Mouse (Mus musculus) neural tube, embryonic 12.5 days (tissue): ENCODE measurements around the gene Hcrtr1. TPM values are rescaled to one million over a fixed set of nuclear protein-coding genes. Genes with fewer than 3 reads are reported as not detected.

Experiments used
- ATAC-seq: fragments of 200-750 bp; cut with Nextera tagmentation; 2 replicates; pipeline ENCODE4 v1.8.0; 2017; ENCODE audit warnings: low read depth, mild to moderate bottlenecking, moderate TSS enrichment, moderate library complexity; ENCODE audit not compliant: low FRiP score
- H3K27ac ChIP-seq: fragments of 300-500 bp; sonication (generic); 2 replicates; pipeline ENCODE4 v1.5.1; 2016
- H3K27me3 ChIP-seq: fragments of 300-500 bp; sonication (generic); replicated peaks from 2 replicates; pipeline ENCODE4 v1.6.1; 2016; ENCODE audit warnings: mild to moderate bottlenecking
- H3K36me3 ChIP-seq: fragments of 300-500 bp; sonication (generic); 2 replicates; pipeline ENCODE4 v1.6.1; 2016; ENCODE audit warnings: mild to moderate bottlenecking
- H3K4me1 ChIP-seq: fragments of 300-500 bp; sonication (generic); 2 replicates; pipeline ENCODE4 v1.6.1; 2016
- H3K4me2 ChIP-seq: fragments of 300-500 bp; sonication (generic); replicated peaks from 2 replicates; pipeline ENCODE4 v1.6.1; 2016; ENCODE audit warnings: mild to moderate bottlenecking
- H3K4me3 ChIP-seq: fragments of 300-500 bp; sonication (generic); 2 replicates; pipeline ENCODE4 v1.5.1; 2016
- H3K9ac ChIP-seq: fragments of 300-500 bp; sonication (generic); 2 replicates; pipeline ENCODE4 v1.6.1; 2016; ENCODE audit warnings: mild to moderate bottlenecking
- H3K9me3 ChIP-seq: fragments of 300-500 bp; sonication (generic); 2 replicates; pipeline ENCODE4 v1.6.1; 2016; ENCODE audit warnings: mild to moderate bottlenecking
- WGBS: fragments of 180-500 bp; shearing (Covaris S2); methylation state at CpG from one replicate; pipeline ENCODE4 v1.1.7; 2016; 5-methylcytosine and 5-hydroxymethylcytosine counted together
- polyA plus RNA-seq: library from polyadenylated mRNA; unstranded; fragments of >200 nt; fragmentation: Nextera tagmentation; extraction: Ambion mirVana; gene quantifications from 2 replicates; pipeline ENCODE4 v1.2.1, GENCODE M21; 2016

Hcrtr1 gene
- polyA plus RNA-seq, 1 experiment from 2014 or later, result 0.62 TPM

GRCm38 (mm10) chr4:130130641-130131350 is 8.4 kb downstream of the Hcrtr1 start:
- H3K4me3 ChIP-seq, result no peak overlapping the region
- WGBS, result 52% methylated on average over 13 of the region's 13 CpGs
- peaks cover 20% of the 10 kb centered on the region for H3K36me3 ChIP-seq
- ATAC-seq, result no peak
- H3K27ac ChIP-seq, result no peak overlapping the region
- no peaks in the 10 kb centered on the region for H3K4me1 ChIP-seq
- H3K4me2 ChIP-seq, result no peak overlapping the region
- H3K9ac ChIP-seq, result no peak overlapping the region
- no peaks in the 10 kb centered on the region for H3K9me3 ChIP-seq
- no peaks in the 10 kb centered on the region for H3K27me3 ChIP-seq

- Histone ChIP-seq H3K27me3 (no peaks in the 10 kb centered on the region), H3K9me3 (no peaks in the 10 kb centered on the region), H3K9ac (no peak overlapping the region), H3K36me3 (peaks cover 27% of the 10 kb centered on the region), H3K4me1 (no peaks in the 10 kb centered on the region), H3K27ac (no peak overlapping the region), H3K4me2 (no peak overlapping the region), H3K4me3 (no peak overlapping the region)
- WGBS, result 79% methylated on average over 10 of the region's 10 CpGs
- ATAC-seq, result no peak
These were observed 9.1 kb downstream of the Hcrtr1 start for GRCm38 (mm10) chr4:130130082-130130481.

- no peaks in the 10 kb centered on the region for H3K27me3 ChIP-seq
- no peaks in the 10 kb centered on the region for H3K9me3 ChIP-seq
- peaks cover 38% of the 10 kb centered on the region for H3K36me3 ChIP-seq
- no peaks in the 10 kb centered on the region for H3K4me1 ChIP-seq
- ATAC-seq, result no peak
- no peak overlapping the region for H3K4me3 ChIP-seq
- no peak overlapping the region for H3K27ac ChIP-seq
- no peak overlapping the region for H3K9ac ChIP-seq
- 88% methylated on average over 5 of the region's 5 CpGs for WGBS
- H3K4me2 ChIP-seq, result no peak overlapping the region
These were observed 10.3 kb downstream of the Hcrtr1 start for GRCm38 (mm10) chr4:130128907-130129306.

- peaks cover 62% of the 10 kb centered on the region for H3K36me3 ChIP-seq
These were observed 13.2 kb downstream of the Hcrtr1 start for GRCm38 (mm10) chr4:130125935-130126334.

GRCm38 (mm10) chr4:130125164-130125563 is 14.0 kb downstream of the Hcrtr1 start:
- Histone ChIP-seq H3K27me3 (no peaks in the 10 kb centered on the region), H3K4me3 (no peak overlapping the region), H3K4me1 (no peaks in the 10 kb centered on the region), H3K9me3 (no peaks in the 10 kb centered on the region), H3K27ac (no peak overlapping the region), H3K4me2 (no peak overlapping the region), H3K36me3 (peaks cover 63% of the 10 kb centered on the region), H3K9ac (no peak overlapping the region)
- ATAC-seq, result no peak
- 93% methylated on average over 6 of the region's 6 CpGs for WGBS

More at GRCm38 (mm10) chr4:130125935-130126334, 13.2 kb downstream of the Hcrtr1 start:
- no peaks in the 10 kb centered on the region for H3K9me3 ChIP-seq
- H3K4me2 ChIP-seq, result no peak overlapping the region
- ATAC-seq, result no peak
- H3K27ac ChIP-seq, result no peak overlapping the region
- H3K4me3 ChIP-seq, result no peak overlapping the region
- H3K27me3 ChIP-seq, result no peaks in the 10 kb centered on the region
- WGBS, result 81% methylated on average over 5 of the region's 5 CpGs
- H3K9ac ChIP-seq, result no peak overlapping the region
- no peaks in the 10 kb centered on the region for H3K4me1 ChIP-seq

- Histone ChIP-seq H3K36me3 (peaks cover 63% of the 10 kb centered on the region), H3K9ac (no peak overlapping the region), H3K27ac (no peak overlapping the region), H3K4me1 (no peaks in the 10 kb centered on the region), H3K27me3 (no peaks in the 10 kb centered on the region), H3K9me3 (no peaks in the 10 kb centered on the region), H3K4me2 (no peak overlapping the region), H3K4me3 (no peak overlapping the region)
- ATAC-seq, result no peak
- WGBS, result 90% methylated on average over 4 of the region's 4 CpGs
These were observed 15.0 kb downstream of the Hcrtr1 start for GRCm38 (mm10) chr4:130124110-130124509.

GRCm38 (mm10) chr4:130123020-130123419 is 16.1 kb downstream of the Hcrtr1 start:
- ATAC-seq, result no peak
- Histone ChIP-seq H3K27ac (no peak overlapping the region), H3K9me3 (no peaks in the 10 kb centered on the region), H3K9ac (no peak overlapping the region), H3K36me3 (peaks cover 63% of the 10 kb centered on the region), H3K4me1 (no peaks in the 10 kb centered on the region), H3K4me2 (no peak overlapping the region), H3K4me3 (no peak overlapping the region), H3K27me3 (no peaks in the 10 kb centered on the region)
- 89% methylated on average over 5 of the region's 5 CpGs for WGBS

GRCm38 (mm10) chr4:130121560-130121959 is 17.6 kb downstream of the Hcrtr1 start:
- no peaks in the 10 kb centered on the region for H3K4me1 ChIP-seq
- no peaks in the 10 kb centered on the region for H3K27me3 ChIP-seq
- H3K27ac ChIP-seq, result no peak overlapping the region
- H3K9ac ChIP-seq, result no peak overlapping the region
- peaks cover 51% of the 10 kb centered on the region for H3K36me3 ChIP-seq
- no peak for ATAC-seq
- no peak overlapping the region for H3K4me2 ChIP-seq
- no peaks in the 10 kb centered on the region for H3K9me3 ChIP-seq
- WGBS, result 76% methylated on average over 8 of the region's 8 CpGs
- H3K4me3 ChIP-seq, result no peak overlapping the region

- H3K9ac ChIP-seq, result no peak overlapping the region
- H3K4me2 ChIP-seq, result no peak overlapping the region
- H3K27ac ChIP-seq, result no peak overlapping the region
- peaks cover 43% of the 10 kb centered on the region for H3K36me3 ChIP-seq
- no peaks in the 10 kb centered on the region for H3K4me1 ChIP-seq
- H3K9me3 ChIP-seq, result no peaks in the 10 kb centered on the region
- no peak for ATAC-seq
- H3K27me3 ChIP-seq, result no peaks in the 10 kb centered on the region
- 88% methylated on average over 4 of the region's 4 CpGs for WGBS
- H3K4me3 ChIP-seq, result no peak overlapping the region
These were observed 18.4 kb downstream of the Hcrtr1 start for GRCm38 (mm10) chr4:130120752-130121151.

- ATAC-seq, result no peak
- Histone ChIP-seq H3K27me3 (no peaks in the 10 kb centered on the region), H3K36me3 (0 out of 2 replicates have a peak, but pooled peaks cover 3% of the 10 kb centered on the region), H3K9me3 (no peaks in the 10 kb centered on the region), H3K9ac (no peak overlapping the region), H3K4me3 (no peak overlapping the region), H3K27ac (no peak overlapping the region), H3K4me2 (no peak overlapping the region), H3K4me1 (peaks cover 9% of the 10 kb centered on the region)
- 95% methylated on average over 1 of the region's 1 CpGs for WGBS
These were observed 26.4 kb downstream of the Hcrtr1 start for GRCm38 (mm10) chr4:130112732-130113131.

- ATAC-seq, result no peak
- 93% methylated on average over 7 of the region's 7 CpGs for WGBS
These were observed 26.9 kb downstream of the Hcrtr1 start for GRCm38 (mm10) chr4:130112299-130112698.

GRCm38 (mm10) chr4:130110091-130110490 is 29.1 kb downstream of the Hcrtr1 start:
- H3K27me3 ChIP-seq, result no peaks in the 10 kb centered on the region
- H3K4me1 ChIP-seq, result peaks cover 9% of the 10 kb centered on the region
- no peak for ATAC-seq
- WGBS, result 89% methylated on average over 7 of the region's 7 CpGs
- no peak overlapping the region for H3K4me3 ChIP-seq
- H3K9me3 ChIP-seq, result no peaks in the 10 kb centered on the region
- H3K36me3 ChIP-seq, result no peaks in the 10 kb centered on the region
- no peak overlapping the region for H3K27ac ChIP-seq
- no peak overlapping the region for H3K4me2 ChIP-seq
- no peak overlapping the region for H3K9ac ChIP-seq

More at GRCm38 (mm10) chr4:130112299-130112698, 26.9 kb downstream of the Hcrtr1 start:
- no peak overlapping the region for H3K9ac ChIP-seq
- H3K27ac ChIP-seq, result no peak overlapping the region
- no peak overlapping the region for H3K4me2 ChIP-seq
- H3K27me3 ChIP-seq, result no peaks in the 10 kb centered on the region
- H3K4me3 ChIP-seq, result no peak overlapping the region
- H3K4me1 ChIP-seq, result peaks cover 9% of the 10 kb centered on the region
- no peaks in the 10 kb centered on the region for H3K9me3 ChIP-seq
- H3K36me3 ChIP-seq, result 0 out of 2 replicates have a peak, but pooled peaks cover 3% of the 10 kb centered on the region

GRCm38 (mm10) chr4:130109666-130110065 is 29.5 kb downstream of the Hcrtr1 start:
- H3K4me3 ChIP-seq, result no peak overlapping the region
- H3K4me1 ChIP-seq, result peaks cover 9% of the 10 kb centered on the region
- H3K36me3 ChIP-seq, result no peaks in the 10 kb centered on the region
- ATAC-seq, result no peak
- H3K27me3 ChIP-seq, result no peaks in the 10 kb centered on the region
- no peak overlapping the region for H3K9ac ChIP-seq
- no peaks in the 10 kb centered on the region for H3K9me3 ChIP-seq
- no peak overlapping the region for H3K27ac ChIP-seq
- 92% methylated on average over 9 of the region's 9 CpGs for WGBS
- no peak overlapping the region for H3K4me2 ChIP-seq
